Mouse (Mus musculus): ENCODE measurements around the gene Atg3.
A peak's percentile ranks its signal among the peaks of the same experiment; 100 is the strongest.

The Atg3 gene

DNA sequence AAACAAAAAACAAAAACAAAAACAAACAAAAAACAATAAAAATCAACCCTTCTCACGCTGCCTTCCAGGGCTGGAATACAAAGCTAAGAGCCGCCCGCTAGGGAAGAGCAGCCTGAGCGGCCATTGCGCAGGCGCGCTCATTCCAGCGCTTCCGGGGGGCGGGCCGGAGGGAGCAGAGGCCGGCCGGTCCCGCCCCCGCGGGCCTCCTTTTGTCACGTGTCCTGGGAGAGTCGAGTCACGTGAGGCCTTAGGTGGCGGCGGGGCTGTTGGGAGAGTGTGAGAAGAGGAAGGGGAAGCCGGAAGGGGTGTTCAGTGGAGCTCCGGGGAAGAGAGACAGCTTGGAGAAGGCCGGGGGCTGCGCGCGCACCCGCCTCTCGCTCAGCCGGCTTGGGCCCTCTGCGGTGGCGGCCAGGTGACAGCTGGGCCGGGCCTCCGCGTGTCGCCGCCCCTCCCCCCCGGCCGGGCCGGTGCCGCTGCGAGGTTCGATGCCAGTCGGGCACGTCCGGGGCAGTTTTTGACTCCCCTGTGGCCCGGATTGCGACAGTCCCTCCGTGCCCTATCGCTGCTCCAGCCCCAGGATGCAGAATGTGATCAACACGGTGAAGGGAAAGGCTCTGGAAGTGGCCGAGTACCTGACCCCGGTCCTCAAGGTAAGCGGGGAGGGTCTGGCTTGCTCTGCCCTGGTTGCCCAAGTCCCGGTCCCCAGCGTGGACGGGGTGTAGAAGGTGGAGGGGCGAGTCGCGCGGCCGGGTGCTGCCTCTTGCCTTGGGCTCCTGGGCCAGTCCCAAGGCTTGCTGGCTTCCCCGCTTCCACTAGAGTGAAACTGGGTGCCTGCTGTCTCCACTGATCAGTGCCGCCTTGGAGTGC, at the start of gene Atg3, which contains the start of gene Slc35a5:
Gene Atg3, plus strand, starts transcription at position 264 of the 867 bp plus-strand sequence.
Gene Slc35a5, minus strand, starts transcription at position 185 of the 867 bp plus-strand sequence.
- peak; percentile 96 to 97 for DNase-seq

DNA sequence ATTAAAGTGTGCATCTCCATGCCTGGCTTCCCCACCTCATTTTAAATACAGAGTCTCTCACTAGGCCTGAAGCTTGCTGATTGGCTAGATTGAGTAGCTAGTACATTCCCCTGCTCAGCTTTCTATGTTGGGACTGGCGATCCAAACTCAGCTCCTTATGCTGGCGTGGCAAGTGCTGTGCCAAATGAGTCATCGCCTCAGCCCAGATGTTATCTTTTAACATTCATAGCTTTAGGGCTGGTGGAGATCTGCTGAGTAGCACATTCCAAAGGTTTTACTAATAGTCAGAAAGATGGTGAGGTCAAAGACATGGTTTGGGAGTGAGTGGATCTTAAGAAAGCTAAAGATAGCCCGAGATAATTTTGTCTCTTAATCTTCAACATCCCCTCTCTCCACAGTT, 48.1 kb upstream of the Atg3 start:
- DNase-seq: no peak

DNA sequence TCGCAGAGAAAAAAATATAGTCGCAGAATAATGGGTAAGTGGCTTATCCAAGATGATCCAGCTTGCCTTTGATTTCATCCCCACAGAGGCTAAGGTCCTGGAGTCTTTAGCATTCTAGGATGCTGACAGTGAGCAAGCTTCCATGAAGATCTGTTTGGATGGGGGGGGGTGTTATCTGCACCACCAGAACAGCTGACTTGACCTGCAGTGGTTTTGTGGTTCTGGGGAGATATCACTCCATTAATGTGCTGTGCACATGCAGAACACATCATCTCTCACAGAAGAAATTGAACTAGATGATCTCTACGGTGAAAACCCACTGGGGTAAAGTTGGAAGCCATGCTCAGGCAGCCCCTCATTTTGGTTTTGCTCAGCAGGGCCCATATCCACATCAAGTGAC, 41.4 kb upstream of the Atg3 start:
- DNase-seq: no peak

DNA sequence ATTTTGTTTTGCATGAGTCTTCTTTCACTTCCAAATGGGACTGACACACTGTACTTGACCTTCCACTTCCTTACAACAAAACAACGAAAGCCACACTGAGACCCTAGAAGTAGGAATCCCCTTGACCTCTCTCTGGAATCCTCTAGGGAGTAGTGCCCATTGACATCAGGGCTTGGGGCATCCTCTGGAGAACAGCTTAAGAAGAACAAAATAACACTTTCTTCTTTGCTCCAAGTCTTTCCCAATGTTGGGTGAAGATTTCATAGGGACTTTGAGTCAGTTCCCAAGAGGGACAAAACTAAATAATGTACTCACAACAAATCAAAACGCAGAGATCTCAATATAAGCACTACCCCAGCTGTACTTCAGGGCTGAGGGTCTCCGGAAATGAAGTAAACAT, 39.8 kb upstream of the Atg3 start:
- no peak for DNase-seq

DNA sequence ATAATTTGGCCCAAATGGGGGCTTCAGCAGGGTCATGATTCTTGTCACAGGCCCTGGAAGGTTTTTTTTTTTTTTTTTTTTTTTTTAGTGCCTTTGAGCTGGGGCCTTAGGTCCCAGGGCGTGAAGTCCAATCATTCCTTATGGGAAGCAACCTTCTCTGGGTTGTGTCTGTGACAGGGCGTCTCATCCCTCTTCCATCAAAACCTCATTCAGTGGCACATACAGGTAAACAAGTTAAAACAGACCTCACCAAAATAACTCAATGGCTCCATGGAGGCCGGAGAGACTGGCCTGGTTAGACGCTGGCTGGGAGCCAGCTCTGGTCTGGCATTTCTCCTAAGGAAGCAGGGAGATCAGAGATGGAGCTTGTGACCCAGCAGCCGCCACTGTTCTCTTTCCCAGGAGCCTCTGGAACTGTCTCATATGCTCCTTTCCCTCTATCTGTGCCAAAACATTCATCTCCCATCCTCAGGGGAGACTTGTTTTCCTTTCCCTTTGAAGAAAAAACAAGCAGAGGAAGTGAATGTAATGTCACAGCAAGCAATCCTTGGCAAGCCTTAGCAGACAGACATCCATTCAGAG, 37.6 kb upstream of the Atg3 start:
- DNase-seq: peak; percentile 85 to 88

DNA sequence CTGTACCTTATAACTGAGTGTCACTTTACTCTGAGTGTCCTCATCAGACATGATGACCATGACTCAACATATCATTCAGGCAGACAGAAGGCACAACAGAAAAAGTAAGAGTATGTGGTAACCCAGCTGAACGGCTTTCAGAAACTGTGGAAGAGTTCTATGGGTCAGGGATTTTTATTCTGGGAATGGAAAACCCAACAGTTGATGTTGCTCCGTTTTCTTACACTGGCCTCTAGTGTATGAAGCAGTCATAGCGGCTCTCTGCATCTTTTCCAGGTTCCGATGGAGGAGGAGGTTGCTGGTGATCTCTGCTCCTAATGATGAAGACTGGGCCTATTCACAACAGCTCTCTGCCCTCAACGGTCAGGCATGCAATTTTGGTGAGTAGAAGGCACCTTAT, 36.0 kb upstream of the Atg3 start:
- DNase-seq: peak; percentile 43

DNA sequence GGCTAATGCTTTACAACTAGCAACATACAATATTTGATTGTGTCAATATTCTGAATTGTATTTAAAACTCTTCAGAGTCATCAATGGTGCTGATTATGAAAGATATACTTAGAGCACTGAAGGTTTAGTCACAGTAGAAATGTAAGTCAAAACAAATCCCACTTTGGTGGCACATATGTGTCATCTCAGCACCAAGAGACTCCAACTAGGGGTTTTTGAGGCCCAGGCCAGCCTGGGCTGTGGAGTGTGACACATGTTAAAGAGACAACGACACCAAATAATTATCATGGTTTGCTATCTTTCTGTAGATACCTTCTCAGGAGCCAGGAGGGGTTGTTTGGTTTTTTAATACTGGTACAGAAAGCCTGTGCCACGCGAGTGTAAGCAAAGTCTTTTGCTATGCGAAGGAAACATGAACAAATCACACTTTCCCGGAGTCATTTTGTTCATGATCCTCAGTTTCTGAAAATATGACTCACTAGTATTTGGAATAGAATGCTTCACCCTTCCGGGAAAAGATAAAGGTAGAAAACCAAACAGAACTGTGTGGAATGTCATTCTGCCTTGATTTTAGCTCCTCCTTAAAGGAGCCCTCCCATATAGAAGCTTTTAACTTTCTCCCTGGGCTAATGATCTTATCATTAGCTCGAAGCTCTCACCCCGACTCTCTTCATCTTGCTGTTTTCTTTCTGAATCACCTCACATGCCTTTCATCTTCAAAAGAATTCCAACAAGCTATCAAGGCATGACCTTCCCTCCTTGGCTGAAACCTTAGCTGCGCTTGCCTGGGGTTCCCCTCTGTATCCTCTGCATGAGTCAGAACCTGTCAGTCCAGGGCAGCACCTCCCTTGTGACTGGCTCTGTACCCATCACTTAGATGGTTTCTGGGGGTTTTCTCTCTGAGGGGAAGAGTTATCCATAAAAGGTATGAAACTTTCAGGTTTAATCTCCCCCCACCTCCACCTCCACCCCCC, 34.1 kb upstream of the Atg3 start:
- no peak for DNase-seq

DNA sequence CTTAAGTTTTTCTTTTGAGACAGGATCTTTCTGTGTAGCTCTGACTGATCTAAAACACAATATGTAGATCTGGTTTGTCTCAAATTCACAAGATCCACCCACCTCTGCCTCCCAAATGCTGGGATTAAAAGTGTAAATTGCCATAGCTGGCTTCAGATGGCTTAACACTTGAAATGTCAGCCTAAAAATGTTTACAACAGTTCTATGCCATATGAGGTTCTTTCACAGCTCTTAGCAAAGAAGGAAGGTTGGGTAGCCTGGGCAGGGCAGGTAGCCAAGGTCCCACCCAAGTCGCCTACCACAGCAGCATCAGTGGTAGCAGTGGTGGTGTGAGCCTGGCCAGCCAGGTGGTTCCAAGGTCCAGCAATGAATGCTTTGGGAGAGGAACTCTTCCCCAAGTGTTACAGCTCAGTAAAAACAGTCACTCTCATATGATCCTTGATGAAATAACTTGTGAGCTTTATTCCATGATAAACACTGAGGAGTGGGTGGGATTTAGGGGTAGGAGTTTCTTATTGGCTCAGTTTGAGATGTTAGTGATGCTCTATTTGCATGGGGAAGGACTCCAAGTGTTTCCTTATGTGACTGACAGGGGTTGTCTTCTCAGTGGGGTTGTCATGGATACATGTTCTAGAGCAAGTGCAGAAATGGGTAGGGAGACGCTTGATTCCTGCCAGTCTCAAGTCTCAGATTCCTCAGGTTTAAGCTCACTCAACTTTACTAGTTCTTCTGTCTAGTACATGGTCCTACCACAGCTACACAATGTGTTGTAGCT, 30.5 kb upstream of the Atg3 start:
- DNase-seq: no peak

DNA sequence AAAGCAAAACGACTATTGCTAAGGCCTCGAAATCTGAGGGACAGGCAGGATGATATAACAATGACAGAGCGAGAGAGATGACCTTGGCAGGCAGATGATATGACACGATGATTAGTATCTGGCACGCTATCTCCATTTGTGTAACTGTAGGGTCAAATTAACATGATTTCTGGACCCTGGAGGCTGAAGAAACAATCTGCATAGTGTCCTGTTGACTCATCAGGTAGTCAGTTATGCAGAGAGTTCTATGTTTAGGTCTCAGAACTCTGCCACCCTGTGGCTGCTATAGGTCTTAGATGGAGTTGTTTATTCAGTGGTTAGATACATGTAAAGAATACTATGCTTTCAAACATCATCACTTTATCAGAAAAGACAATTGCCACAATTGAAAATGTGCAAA, 16.9 kb upstream of the Atg3 start:
- DNase-seq: no peak

DNA sequence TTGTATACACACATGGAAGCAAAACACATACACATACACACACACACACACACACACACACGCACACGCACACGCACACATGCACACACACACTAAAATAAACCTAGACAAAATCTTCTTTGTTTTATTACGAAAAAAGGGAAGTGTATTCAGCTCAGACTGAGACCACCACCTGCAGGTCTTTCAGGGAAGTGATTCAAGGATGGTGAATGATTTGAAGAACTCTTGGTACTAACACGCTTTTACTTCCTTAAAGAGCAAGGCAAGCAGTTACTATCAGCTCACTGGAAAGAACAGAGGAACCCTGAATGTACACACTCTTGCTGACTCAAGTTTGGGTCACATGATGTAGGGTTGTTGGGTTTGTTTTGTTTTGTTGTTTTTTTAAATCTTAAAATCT, 16.0 kb upstream of the Atg3 start:
- DNase-seq: no peak

DNA sequence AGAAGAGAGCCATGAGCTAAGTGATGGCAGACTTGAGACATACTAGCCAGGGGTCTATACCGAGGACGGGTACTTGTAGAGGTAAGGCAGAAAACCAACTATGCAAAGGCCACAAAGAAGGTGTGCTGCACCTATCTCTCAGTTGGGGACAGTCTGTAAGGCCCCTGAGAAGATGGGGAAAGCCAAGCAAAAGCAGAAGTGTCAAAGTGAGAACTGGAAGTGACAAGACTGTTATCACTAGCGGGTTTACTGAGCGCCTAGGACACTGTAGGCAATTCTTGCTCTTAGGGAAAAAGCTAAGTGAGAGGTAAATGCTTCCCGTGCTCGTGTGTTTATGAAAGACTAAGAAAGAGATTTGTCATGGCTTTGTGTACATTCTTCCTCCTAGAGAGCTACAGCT, 13.5 kb upstream of the Atg3 start:
- DNase-seq: no peak

DNA sequence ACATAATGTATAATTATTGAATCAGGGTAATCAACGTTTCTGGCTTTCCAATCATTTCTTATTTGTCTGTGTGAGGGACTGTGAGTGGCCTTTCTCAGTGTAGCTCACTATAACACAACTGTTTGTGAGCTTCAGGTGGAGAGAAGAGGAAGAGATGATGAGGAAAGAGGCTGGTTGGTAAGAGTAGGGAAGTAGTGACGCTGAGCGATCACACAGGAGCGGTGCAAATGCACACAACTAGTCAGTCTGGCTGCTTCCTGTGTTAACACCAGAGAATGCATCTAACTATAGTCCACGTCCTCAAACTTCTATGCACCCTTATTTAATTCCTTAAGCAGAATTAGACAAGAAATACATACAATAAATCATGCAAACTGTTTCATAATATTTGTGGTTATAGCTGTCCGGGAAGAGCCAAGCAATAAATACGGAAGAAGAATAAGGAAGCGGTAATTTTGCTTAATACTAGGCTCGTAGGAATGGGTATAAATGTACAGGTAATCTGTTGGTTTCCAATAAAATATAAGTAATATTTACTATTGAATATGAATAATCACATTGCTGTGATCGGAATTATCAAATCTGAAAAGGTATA, 10.0 kb upstream of the Atg3 start:
- DNase-seq: no peak

DNA sequence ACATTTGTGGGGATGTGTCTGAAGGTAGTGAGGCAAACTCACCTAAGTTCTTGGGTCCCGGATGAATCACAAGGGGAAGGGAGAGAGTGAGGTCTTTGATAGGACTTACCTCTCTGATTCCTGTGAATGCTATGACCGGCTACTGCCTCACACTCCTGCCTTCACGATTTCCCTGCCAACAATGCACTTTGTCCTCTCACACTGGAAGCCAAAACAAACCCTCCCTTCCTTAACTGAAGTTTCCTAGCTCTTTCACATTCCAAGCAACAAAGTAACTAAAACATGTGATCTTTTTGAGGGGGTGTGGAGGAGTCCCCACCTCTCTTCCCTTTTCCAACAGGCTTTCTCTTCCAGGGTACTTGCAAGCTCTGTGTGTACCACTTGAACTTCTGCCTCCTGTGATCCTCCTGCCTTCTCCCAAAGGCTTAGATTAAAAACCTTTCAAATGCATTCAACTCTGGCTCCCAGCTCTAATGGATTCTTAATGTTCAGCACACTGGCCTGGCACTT, 3.8 kb upstream of the Atg3 start:
- no peak for DNase-seq

DNA sequence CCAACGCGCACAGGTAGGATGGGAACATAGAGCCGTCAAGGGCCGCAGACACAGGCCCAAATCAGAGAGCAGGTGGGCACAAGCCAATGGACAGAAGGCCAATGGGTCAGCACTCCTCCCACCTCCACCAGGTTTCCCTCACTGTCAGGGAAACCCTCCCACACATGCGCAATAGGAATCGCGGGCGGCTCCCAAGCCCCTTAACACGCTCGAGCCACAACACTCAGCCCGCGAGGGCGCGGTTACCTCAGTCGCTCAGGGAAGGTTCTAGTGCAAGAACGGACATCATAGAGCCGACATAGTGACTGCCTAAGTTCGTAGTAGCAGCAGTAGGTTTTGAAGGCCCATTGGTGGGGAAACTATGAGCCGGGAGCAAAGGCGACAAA, 456 bp upstream of the Atg3 start:
- peak; percentile 87 to 88 for DNase-seq

DNA sequence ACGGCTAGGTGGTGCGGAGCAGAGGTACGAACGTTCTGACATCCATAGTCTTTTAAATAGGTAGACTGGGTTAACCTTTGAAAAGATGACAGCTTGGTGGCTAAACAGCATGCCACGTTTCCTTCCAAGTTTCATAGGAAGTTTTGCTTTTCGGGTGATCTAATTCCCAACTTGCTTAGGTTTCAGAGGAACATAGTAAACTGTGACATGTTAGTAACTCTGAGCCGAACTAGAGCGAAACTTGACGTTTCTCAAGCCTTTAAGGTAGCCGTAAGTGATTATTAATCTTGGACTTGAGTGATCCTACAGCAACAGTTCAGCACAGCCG, 768 bp downstream of the Atg3 start:
- no peak for DNase-seq

DNA sequence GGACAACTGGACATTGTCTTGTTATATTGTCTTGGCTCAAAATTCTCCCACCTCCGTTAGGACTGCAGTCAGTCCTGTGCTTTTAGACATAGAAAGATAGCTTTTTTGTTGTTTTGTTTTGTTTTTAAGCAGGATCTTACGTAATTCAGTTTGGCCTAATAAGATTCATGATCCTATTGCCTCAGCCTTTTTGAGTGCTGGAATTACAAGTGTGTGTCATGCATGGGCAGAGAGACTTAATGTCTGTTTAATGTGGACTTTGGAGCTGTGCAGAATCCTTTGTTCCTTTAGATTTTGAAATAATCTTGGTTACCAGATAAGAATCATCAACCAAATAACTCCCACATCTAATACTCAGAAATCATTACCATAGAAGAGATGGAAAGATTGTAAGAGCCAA, 20.0 kb downstream of the Atg3 start:
- no peak for DNase-seq

DNA sequence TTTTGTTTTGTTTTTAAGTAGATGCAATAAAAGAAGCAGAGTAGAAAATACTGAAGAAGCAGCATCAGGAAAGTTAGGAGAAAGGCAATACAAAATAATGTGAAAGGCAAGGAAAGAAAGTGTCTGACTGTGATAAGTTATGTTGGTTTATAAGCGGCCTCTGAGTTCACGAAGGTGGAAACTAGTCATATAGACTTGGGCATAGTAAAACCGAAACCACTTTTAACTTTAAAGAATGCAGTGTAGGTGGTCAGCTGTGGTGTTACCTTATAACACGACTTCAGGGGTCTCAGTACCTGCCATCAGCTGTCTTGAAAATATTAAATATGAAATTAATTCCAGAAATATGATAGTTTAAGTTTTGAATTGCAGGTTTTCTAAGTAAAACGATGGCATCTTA, 23.2 kb downstream of the Atg3 start:
- no peak for DNase-seq

DNA sequence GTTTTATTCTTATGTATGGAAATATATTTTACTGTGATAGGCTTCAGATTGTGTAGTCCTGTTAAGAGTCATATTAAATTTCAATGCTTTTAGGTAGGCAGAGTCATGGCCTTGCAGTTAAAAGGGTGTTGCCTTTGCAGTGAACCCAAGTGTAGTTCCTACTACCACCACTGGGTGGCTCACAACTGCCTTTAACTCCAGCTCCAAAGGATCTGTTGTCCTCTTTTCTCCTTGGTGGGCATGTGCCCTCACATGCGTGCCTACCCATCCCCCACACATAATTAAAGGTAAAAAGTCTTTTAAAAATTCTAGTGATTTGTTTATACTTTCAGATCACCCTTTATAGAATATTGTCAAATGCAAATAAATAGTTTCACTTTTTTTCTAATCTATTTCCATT, 34.0 kb downstream of the Atg3 start:
- DNase-seq: peak; percentile 88 to 93

DNA sequence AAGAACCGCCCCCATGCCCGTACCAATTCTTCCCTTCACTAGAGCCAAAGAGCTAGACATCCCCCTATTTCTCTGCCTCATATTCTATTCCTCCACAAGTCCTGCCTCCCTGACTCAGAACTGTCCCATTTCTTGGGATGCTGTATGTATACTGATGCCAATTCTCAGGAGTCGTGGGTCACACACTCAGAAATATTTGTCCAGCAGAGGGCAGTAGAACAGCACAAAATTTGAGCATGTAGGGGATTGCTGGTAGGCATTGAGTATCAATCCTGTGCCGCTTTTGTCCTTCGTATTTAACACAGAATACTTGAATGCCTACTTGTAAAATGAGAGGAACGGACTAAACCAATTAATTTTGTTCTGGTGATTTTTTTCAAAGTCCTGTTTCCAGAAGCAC, 38.2 kb downstream of the Atg3 start:
- DNase-seq: peak; percentile 85 to 87

DNA sequence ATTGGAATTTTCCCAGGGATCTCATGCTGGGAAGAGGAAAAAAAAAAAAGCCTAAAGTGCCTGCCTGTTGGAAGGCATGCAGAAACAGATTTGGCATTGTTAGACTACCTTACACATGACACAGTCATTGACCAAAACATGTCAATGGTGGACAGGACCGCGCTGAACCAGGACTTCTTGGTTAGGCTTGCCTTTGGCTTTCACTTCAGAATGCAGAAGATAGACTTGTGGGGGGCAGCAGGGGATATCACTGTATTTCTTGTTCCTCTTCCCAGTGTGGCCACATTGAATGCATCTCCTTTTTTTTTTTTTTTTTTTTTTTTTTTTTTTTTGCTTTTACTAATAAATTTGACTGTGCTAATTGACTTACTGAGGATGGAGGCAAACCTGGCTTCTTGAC, 42.8 kb downstream of the Atg3 start:
- DNase-seq: peak; percentile 16 to 45

DNA sequence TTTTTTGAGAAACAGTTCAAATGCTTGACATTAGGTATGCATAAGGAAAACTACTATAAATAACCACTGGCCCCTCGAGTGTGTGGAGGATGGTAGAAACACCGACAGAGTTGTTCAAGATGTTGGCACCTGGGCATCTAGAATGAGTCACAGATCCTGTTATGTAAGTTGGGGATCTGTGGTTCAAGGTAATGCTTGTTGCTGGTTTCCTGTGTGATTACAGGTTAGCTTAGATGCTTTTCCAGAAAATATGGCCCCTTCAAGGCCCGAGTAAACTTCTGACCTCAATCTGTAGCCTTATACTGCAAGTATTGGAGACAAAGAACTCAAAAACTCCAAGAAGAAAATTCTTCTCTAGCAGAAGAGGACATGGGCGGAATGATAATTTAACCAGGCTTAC, 45.9 kb downstream of the Atg3 start:
- no peak for DNase-seq
